Mouse (Mus musculus) skeletal muscle tissue, adult 2 months (tissue): ENCODE results near the gene Itga9.

Experiments
- DNase-seq: peaks from one replicate; pipeline ENCODE4 v3.0.0-alpha.2; 2012; ENCODE audit warnings: low read depth, low spot score

The Itga9 gene

GRCm38 (mm10) chr9:118684343-118684742 is 77.9 kb downstream of the Itga9 start:
- DNase-seq: no peak

- no peak for DNase-seq
Observed at GRCm38 (mm10) chr9:118686166-118686961, 79.9 kb downstream of the Itga9 start.

- DNase-seq: no peak
Observed at GRCm38 (mm10) chr9:118688248-118688647, 81.8 kb downstream of the Itga9 start.

GRCm38 (mm10) chr9:118688921-118689451 is 82.5 kb downstream of the Itga9 start:
- DNase-seq: no peak

- peak; percentile 76 for DNase-seq
Observed at GRCm38 (mm10) chr9:118693256-118693655, 86.8 kb downstream of the Itga9 start.

- DNase-seq: peak; percentile 68
Observed at GRCm38 (mm10) chr9:118694420-118694825, 87.9 kb downstream of the Itga9 start.

GRCm38 (mm10) chr9:118698191-118698590 is 91.7 kb downstream of the Itga9 start:
- no peak for DNase-seq

GRCm38 (mm10) chr9:118699716-118700115 is 93.2 kb downstream of the Itga9 start:
- DNase-seq: no peak

- DNase-seq: no peak
Observed at GRCm38 (mm10) chr9:118700889-118701288, 94.4 kb downstream of the Itga9 start.

- no peak for DNase-seq
Observed at GRCm38 (mm10) chr9:118701791-118702190, 95.3 kb downstream of the Itga9 start.

- no peak for DNase-seq
Observed at GRCm38 (mm10) chr9:118703146-118703545, 96.7 kb downstream of the Itga9 start.

GRCm38 (mm10) chr9:118705381-118706074 is 99.0 kb downstream of the Itga9 start:
- DNase-seq: no peak

GRCm38 (mm10) chr9:118706176-118706975 is 99.9 kb downstream of the Itga9 start:
- DNase-seq: peak; percentile 41

GRCm38 (mm10) chr9:118710625-118711024 is 104.1 kb downstream of the Itga9 start:
- DNase-seq: no peak

- DNase-seq: no peak
Observed at GRCm38 (mm10) chr9:118711749-118712148, 105.3 kb downstream of the Itga9 start.

GRCm38 (mm10) chr9:118713515-118713914 is 107.0 kb downstream of the Itga9 start:
- DNase-seq: no peak

GRCm38 (mm10) chr9:118714536-118714935 is 108.0 kb downstream of the Itga9 start:
- no peak for DNase-seq

GRCm38 (mm10) chr9:118715971-118716628 is 109.6 kb downstream of the Itga9 start:
- DNase-seq: no peak

- DNase-seq: peak; percentile 31
Observed at GRCm38 (mm10) chr9:118717436-118717835, 110.9 kb downstream of the Itga9 start.

- DNase-seq: no peak
Observed at GRCm38 (mm10) chr9:118718511-118718910, 112.0 kb downstream of the Itga9 start.

GRCm38 (mm10) chr9:118721056-118721455 is 114.6 kb downstream of the Itga9 start:
- no peak for DNase-seq
